ENCODE assay signal across 20 mouse cellular contexts in the genomic region with DNA sequence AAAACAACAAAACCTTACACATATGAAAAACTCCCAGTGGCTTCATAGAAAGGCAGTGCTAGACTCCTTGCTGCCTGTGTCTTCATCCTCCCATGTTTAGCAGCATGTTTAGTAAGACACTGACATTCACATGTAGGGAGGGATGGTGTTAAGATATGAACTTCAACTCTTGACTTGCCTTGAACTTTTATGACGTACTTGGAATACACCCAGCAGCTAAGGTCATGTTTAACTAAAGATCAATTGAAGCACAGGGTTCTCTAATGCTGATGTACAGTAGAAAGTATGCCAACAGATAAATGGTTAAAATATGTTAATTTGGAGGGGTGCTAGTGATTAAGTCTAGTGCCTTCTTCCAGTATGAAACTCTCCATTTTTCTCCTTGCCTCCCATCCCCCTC. TPM values are rescaled to one million over a fixed set of nuclear protein-coding genes. Genes with fewer than 3 reads are reported as not detected.
A peak's percentile ranks its signal among the peaks of the same experiment; 100 is the strongest.
DNase-seq lines count a peak whose midpoint lies in the region; TF ChIP-seq lines count a peak whose summit lies in the region.
"Had no signal": no experiment of that assay in that cellular context is flagged by ENCODE, and none has a peak within 500 bp of the region (broad histone marks: within the 10 kb centered on the region; RNA-seq: fewer than 3 reads in every experiment).

No protein-coding gene starts in this region.

- no peak overlapping the region for H3K27ac ChIP-seq in liver, adult 2 months (replicated peaks; ENCODE audit: insufficient read depth, low read depth, low read length)

- TF ChIP-seq POLR2A in liver, adult 2 months (IDR thresholded peaks at IDR 0.05; ENCODE audit: extremely low read depth, insufficient read depth, low read length), result no peak

- 13% methylated on average over 1 of the region's 1 CpGs for WGBS in liver, adult 2 months

- no peaks in the 10 kb centered on the region for H3K79me2 ChIP-seq in liver, adult 2 months (ENCODE audit: control insufficient read depth, insufficient read depth, low read length)

- H3K9ac ChIP-seq in liver, adult 2 months (ENCODE audit: low read depth, low read length), result no peak overlapping the region

- TF ChIP-seq CTCF in liver, adult 2 months (IDR thresholded peaks at IDR 0.05; ENCODE audit: low read depth, low read length), result no peak

- no peak overlapping the region for H3K4me3 ChIP-seq in liver, adult 2 months (ENCODE audit: insufficient read depth, low read depth, low read length)

- H3K4me1 ChIP-seq in liver, adult 2 months (ENCODE audit: control insufficient read depth, insufficient read depth, low read length), result peaks cover 8% of the 10 kb centered on the region; the same call in 1 of the 2 replicates

- peak; percentile 39 for DNase-seq in cerebellum, adult 9-10 months
- DNase-seq in cerebellum, postnatal 25 days, result no peak
- DNase-seq in liver, adult 2 months (ENCODE audit: extremely low read depth, low read depth, low spot score), result peak; percentile 95
- DNase-seq in liver, result no peak
- DNase-seq: adrenal gland, adult 2 months; adrenal gland, adult 8-10 months; adrenal gland, postnatal 10 days; adrenal gland, postnatal 14 days; adrenal gland, postnatal 25 days; adrenal gland, postnatal 36 days; B cell, adult 2 months; cerebellum, adult 11 months; cerebellum, adult 11-12 months; cerebellum, adult 18-20 months had no signal

- H3K27me3 ChIP-seq in liver, adult 2 months (ENCODE audit: control insufficient read depth, insufficient read depth, low read length), result no peaks in the 10 kb centered on the region

- H3K36me3 ChIP-seq in liver, adult 2 months (ENCODE audit: control insufficient read depth, insufficient read depth, low read length), result no peaks in the 10 kb centered on the region
- H3K36me3 ChIP-seq: G1E had no signal

RNA-seq across cellular contexts. Expression of a gene that starts 4.0 kb away (rescaled TPM):
- total RNA-seq in liver, adult 2 months (2014; rRNA removed), result 24.2 and 24.7 TPM in 2 replicates
- 4.5 and 5.3 TPM in 2 replicates for polyA plus RNA-seq in liver, adult 2 months (2012; rRNA removed)
- polyA plus RNA-seq: G1E had no signal

RNA-seq across cellular contexts. Expression of a gene that starts 4.1 kb away (rescaled TPM):
- total RNA-seq in liver, adult 2 months (2014; rRNA removed), result 1.5 TPM in 2 replicates
- polyA plus RNA-seq in liver, adult 2 months (2012; rRNA removed), result 1.5 and 1.7 TPM in 2 replicates
- total RNA-seq: CH12.LX, MEL had no signal
- polyA plus RNA-seq: activated CD4-positive, CD25-positive, alpha-beta regulatory T cell, adult 4 months; C2C12; CD4-positive, CD25-positive, alpha-beta regulatory T cell, adult 4 months had no signal

Comparison
In these comparisons a context has a peak if more than half of its experiments do, and no peak if none do; other contexts are left out.
1. DNase-seq: peak in cerebellum, adult 9-10 months (single experiment) and liver, adult 2 months (single experiment); none in cerebellum, postnatal 25 days (0 of 2) and liver (single experiment).